8 mouse cellular contexts compared by ENCODE assay signal in the genomic region with DNA sequence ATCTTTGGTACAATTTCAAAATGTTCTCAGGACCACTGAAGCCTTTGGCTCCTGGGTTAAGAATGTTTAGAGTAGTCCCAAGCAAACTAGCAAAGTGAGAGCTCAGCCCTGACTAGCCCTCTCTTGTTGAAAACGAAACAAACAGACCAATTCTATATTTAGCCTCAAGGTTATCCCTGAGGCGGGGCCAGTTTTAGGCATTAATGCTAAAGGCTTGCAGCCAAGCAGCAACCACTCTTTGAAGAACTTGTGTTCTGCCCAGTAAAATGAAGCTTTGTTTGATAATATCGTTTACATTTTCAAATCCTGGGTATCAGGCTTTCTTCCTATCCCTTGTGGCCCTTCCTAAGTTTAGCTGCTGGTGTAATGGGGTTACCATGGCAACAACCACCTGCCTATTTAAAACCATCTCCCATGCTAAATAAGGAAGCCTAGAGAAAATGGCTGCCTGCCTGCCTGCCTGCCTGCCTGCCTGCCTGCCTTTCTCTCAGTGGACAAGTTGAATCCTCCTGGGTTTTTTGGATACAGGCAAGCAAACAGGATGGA.
DNase-seq lines count a peak whose midpoint lies in the region; ATAC-seq and TF ChIP-seq lines count a peak whose summit lies in the region.

No protein-coding gene starts in this region.

- DNase-seq in intestine, embryonic 14.5 days (ENCODE audit: low spot score) = peak; percentile 65
- peak; percentile 90 for DNase-seq in ES-CJ7 (ENCODE audit: low read depth, low spot score)
- DNase-seq in embryonic facial prominence, embryonic 14.5 days (ENCODE audit: low spot score) = peak; percentile 91
- peak; percentile 37 for DNase-seq in heart, postnatal 4 days
- peak; percentile 51 for DNase-seq in lung, postnatal 10 days

- no peak overlapping the region for H3K9ac ChIP-seq in intestine, embryonic 14.5 days (ENCODE audit: low read length)
- no peak overlapping the region for H3K9ac ChIP-seq in intestine, postnatal 0 days (ENCODE audit: low read depth, low read length)
- no peak overlapping the region for H3K9ac ChIP-seq in embryonic facial prominence, embryonic 14.5 days (ENCODE audit: low read depth, low read length)
- H3K9ac ChIP-seq in stomach, embryonic 15.5 days = no peak overlapping the region

- 21% methylated on average over 3 of the region's 3 CpGs for WGBS in intestine, embryonic 14.5 days
- 13% methylated on average over 3 of the region's 3 CpGs for WGBS in intestine, postnatal 0 days
- WGBS in embryonic facial prominence, embryonic 14.5 days = 21% methylated on average over 3 of the region's 3 CpGs
- WGBS in stomach, embryonic 15.5 days = 5% methylated on average over 3 of the region's 3 CpGs

- no peak for TF ChIP-seq CTCF in intestine, postnatal 0 days (IDR thresholded peaks at IDR 0.05; ENCODE audit: low read depth)

- H3K27me3 ChIP-seq in intestine, embryonic 14.5 days (replicated peaks; ENCODE audit: control insufficient read depth, insufficient read depth, low read length) = no peaks in the 10 kb centered on the region
- no peaks in the 10 kb centered on the region for H3K27me3 ChIP-seq in intestine, postnatal 0 days (replicated peaks; ENCODE audit: control insufficient read depth, insufficient read depth, low read length)
- H3K27me3 ChIP-seq in embryonic facial prominence, embryonic 14.5 days (replicated peaks; ENCODE audit: control insufficient read depth, insufficient read depth, low read length) = no peaks in the 10 kb centered on the region
- H3K27me3 ChIP-seq in stomach, embryonic 15.5 days (replicated peaks) = no peaks in the 10 kb centered on the region

- H3K4me2 ChIP-seq in intestine, embryonic 14.5 days (ENCODE audit: low read length) = peak overlapping the region; percentile 6; the same call in 1 of the 2 replicates
- H3K4me2 ChIP-seq in intestine, postnatal 0 days (replicated peaks; ENCODE audit: low read depth) = no peak overlapping the region
- H3K4me2 ChIP-seq in embryonic facial prominence, embryonic 14.5 days (ENCODE audit: low read depth, low read length) = no peak overlapping the region; the same call in 1 of the 2 replicates
- no peak overlapping the region for H3K4me2 ChIP-seq in stomach, embryonic 15.5 days

- no peaks in the 10 kb centered on the region for H3K9me3 ChIP-seq in intestine, embryonic 14.5 days (ENCODE audit: control insufficient read depth, low read length)
- no peaks in the 10 kb centered on the region for H3K9me3 ChIP-seq in intestine, postnatal 0 days (ENCODE audit: control insufficient read depth)
- no peaks in the 10 kb centered on the region for H3K9me3 ChIP-seq in embryonic facial prominence, embryonic 14.5 days (ENCODE audit: control insufficient read depth, low read length)
- no peaks in the 10 kb centered on the region for H3K9me3 ChIP-seq in stomach, embryonic 15.5 days

- no peaks in the 10 kb centered on the region for H3K36me3 ChIP-seq in intestine, embryonic 14.5 days (ENCODE audit: control insufficient read depth, insufficient read depth, low read length)
- no peaks in the 10 kb centered on the region for H3K36me3 ChIP-seq in intestine, postnatal 0 days (ENCODE audit: control insufficient read depth, insufficient read depth)
- no peaks in the 10 kb centered on the region for H3K36me3 ChIP-seq in embryonic facial prominence, embryonic 14.5 days (ENCODE audit: control insufficient read depth, insufficient read depth, low read length)
- no peaks in the 10 kb centered on the region for H3K36me3 ChIP-seq in stomach, embryonic 15.5 days

- no peak overlapping the region for H3K4me3 ChIP-seq in intestine, embryonic 14.5 days (ENCODE audit: low read depth, low read length)
- H3K4me3 ChIP-seq in intestine, postnatal 0 days (ENCODE audit: low read depth, low read length) = no peak overlapping the region
- no peak overlapping the region for H3K4me3 ChIP-seq in embryonic facial prominence, embryonic 14.5 days (ENCODE audit: low read depth, low read length)
- no peak overlapping the region for H3K4me3 ChIP-seq in stomach, embryonic 15.5 days (replicated peaks)

- peak overlapping the region; percentile 0; the same call in 1 of the 2 replicates for H3K27ac ChIP-seq in intestine, embryonic 14.5 days (ENCODE audit: low read depth)
- no peak overlapping the region for H3K27ac ChIP-seq in intestine, postnatal 0 days (ENCODE audit: low read depth, low read length)
- H3K27ac ChIP-seq in embryonic facial prominence, embryonic 14.5 days (replicated peaks; ENCODE audit: low read depth, low read length) = peak overlapping the region; percentile 44
- H3K27ac ChIP-seq in stomach, embryonic 15.5 days = peak overlapping the region; percentile 82

- no peak for ATAC-seq in intestine, embryonic 14.5 days (replicated peaks; ENCODE audit: low FRiP score, low TSS enrichment, low read depth)
- ATAC-seq in intestine, postnatal 0 days = no peak
- peak; percentile 70 for ATAC-seq in embryonic facial prominence, embryonic 14.5 days (ENCODE audit: low read depth)
- ATAC-seq in stomach, embryonic 15.5 days (ENCODE audit: insufficient read depth, low FRiP score, low read depth) = peak; percentile 72
- no peak for ATAC-seq in megakaryocyte-erythroid progenitor cell, adult 5-6 weeks (replicated peaks; ENCODE audit: low FRiP score, low TSS enrichment, poor library complexity, severe bottlenecking)

- peaks cover 10% of the 10 kb centered on the region for H3K4me1 ChIP-seq in intestine, embryonic 14.5 days (replicated peaks; ENCODE audit: control insufficient read depth, insufficient read depth, low read length)
- no peaks in the 10 kb centered on the region for H3K4me1 ChIP-seq in intestine, postnatal 0 days (replicated peaks; ENCODE audit: control insufficient read depth, insufficient read depth, low read length)
- H3K4me1 ChIP-seq in embryonic facial prominence, embryonic 14.5 days (ENCODE audit: control insufficient read depth, insufficient read depth, low read length) = peaks cover 22% of the 10 kb centered on the region
- H3K4me1 ChIP-seq in stomach, embryonic 15.5 days = peaks cover 10% of the 10 kb centered on the region; the same call in 1 of the 2 replicates

Comparison
In these comparisons a context has a peak if more than half of its experiments do, and no peak if none do; other contexts are left out.
1. ATAC-seq: peak in embryonic facial prominence, embryonic 14.5 days (single experiment) and stomach, embryonic 15.5 days (single experiment); none in intestine, embryonic 14.5 days (single experiment), intestine, postnatal 0 days (single experiment) and megakaryocyte-erythroid progenitor cell, adult 5-6 weeks (single experiment).
2. DNase-seq: peak in every context shown above with its lines; median percentile 91 in embryonic facial prominence, embryonic 14.5 days; 90 in ES-CJ7; 65 in intestine, embryonic 14.5 days; 51 in lung, postnatal 10 days; 37 in heart, postnatal 4 days.